Mouse (Mus musculus): ENCODE measurements around the gene Zbtb48.

DNA sequence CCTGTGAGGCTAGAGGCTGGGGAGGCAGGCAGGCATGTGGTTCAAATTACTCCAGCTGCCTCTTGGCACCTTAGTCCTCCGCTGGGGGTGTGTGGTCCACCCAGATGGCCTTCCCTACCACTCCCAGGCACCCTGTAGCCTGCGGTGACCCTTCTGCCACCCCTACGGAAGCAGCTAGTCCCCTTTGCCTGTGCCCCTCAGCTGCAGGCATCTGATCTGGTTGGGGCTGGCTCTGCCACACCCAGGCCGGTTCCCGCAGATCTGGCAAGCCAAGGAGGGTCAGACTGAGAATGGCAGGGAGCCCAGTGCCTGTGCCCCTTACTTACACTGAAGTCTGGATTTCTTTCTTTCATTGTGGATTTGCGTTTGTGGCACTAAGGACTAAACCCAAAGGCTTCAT, 46.2 kb upstream of the Zbtb48 start:
- TF ChIP-seq CTCF (IDR thresholded peaks at IDR 0.05; ENCODE audit: control insufficient read depth, insufficient read depth, insufficient read length) (no peak), MYOG (IDR thresholded peaks at IDR 0.05; ENCODE audit: control insufficient read depth, extremely low read depth, insufficient read length) (no peak), USF1 (IDR thresholded peaks at IDR 0.05; ENCODE audit: low read depth) (no peak)

Measured in C2C12 (cell line).